Mouse (Mus musculus): ENCODE results near the gene Stard13. TPM values are rescaled to one million over a fixed set of nuclear protein-coding genes. Genes with fewer than 3 reads are reported as not detected.

Gene Stard13
- total RNA-seq, 2 experiments from 2014 or later: 19.1 to 26.0 TPM

GRCm38 (mm10) chr5:151104354-151105053, 129.1 kb downstream of the Stard13 start:
- no peak for DNase-seq

- DNase-seq: no peak
Observed at GRCm38 (mm10) chr5:151103284-151103683, 130.4 kb downstream of the Stard13 start.

GRCm38 (mm10) chr5:151102262-151102661, 131.4 kb downstream of the Stard13 start:
- no peak for DNase-seq

GRCm38 (mm10) chr5:151096012-151096411, 137.6 kb downstream of the Stard13 start:
- no peak for DNase-seq

GRCm38 (mm10) chr5:151092886-151093665, 140.6 kb downstream of the Stard13 start:
- DNase-seq: no peak

- no peak for DNase-seq
Observed at GRCm38 (mm10) chr5:151090996-151091395, 142.6 kb downstream of the Stard13 start.

GRCm38 (mm10) chr5:151089201-151089600, 144.4 kb downstream of the Stard13 start:
- no peak for DNase-seq

- DNase-seq: no peak
Observed at GRCm38 (mm10) chr5:151086425-151087202, 147.0 kb downstream of the Stard13 start.

GRCm38 (mm10) chr5:151085749-151086148, 147.9 kb downstream of the Stard13 start:
- DNase-seq: no peak

GRCm38 (mm10) chr5:151080276-151080675, 153.4 kb downstream of the Stard13 start:
- DNase-seq: no peak

- no peak for DNase-seq
Observed at GRCm38 (mm10) chr5:151077953-151078352, 155.7 kb downstream of the Stard13 start.

- no peak for DNase-seq
Observed at GRCm38 (mm10) chr5:151076917-151077316, 156.7 kb downstream of the Stard13 start.

GRCm38 (mm10) chr5:151074282-151074681, 159.4 kb downstream of the Stard13 start:
- no peak for DNase-seq

- no peak for DNase-seq
Observed at GRCm38 (mm10) chr5:151071430-151071829, 162.2 kb downstream of the Stard13 start.

GRCm38 (mm10) chr5:151070896-151071295, 162.7 kb downstream of the Stard13 start:
- DNase-seq: no peak

- DNase-seq: no peak
Observed at GRCm38 (mm10) chr5:151069569-151069968, 164.1 kb downstream of the Stard13 start.

GRCm38 (mm10) chr5:151066016-151066415, 167.6 kb downstream of the Stard13 start:
- DNase-seq: no peak

GRCm38 (mm10) chr5:151065228-151065627, 168.4 kb downstream of the Stard13 start:
- no peak for DNase-seq

GRCm38 (mm10) chr5:151061942-151062341, 171.7 kb downstream of the Stard13 start:
- DNase-seq: no peak

GRCm38 (mm10) chr5:151060476-151060875, 173.2 kb downstream of the Stard13 start:
- DNase-seq: no peak

GRCm38 (mm10) chr5:151059772-151060171, 173.9 kb downstream of the Stard13 start:
- DNase-seq: no peak

- no peak for DNase-seq
Observed at GRCm38 (mm10) chr5:151059352-151059751, 174.3 kb downstream of the Stard13 start.

GRCm38 (mm10) chr5:151057716-151058115, 175.9 kb downstream of the Stard13 start:
- DNase-seq: no peak
